Mouse (Mus musculus) liver, postnatal 0 days (tissue): ENCODE data around the gene Hist1h3c.

ENCODE experiments used
- CTCF ChIP-seq: sonication (generic); IDR thresholded peaks from 2 replicates; pipeline ENCODE4 v1.5.1; 2016; ENCODE audit warnings: antibody characterized with exemption, low read depth
- EP300 ChIP-seq: IDR thresholded peaks from 2 replicates; pipeline ENCODE4 v1.6.1; 2016; ENCODE audit warnings: antibody characterized with exemption, low read depth, mild to moderate bottlenecking

GRCm38 (mm10) chr13:23702220-23702619 is 43.2 kb downstream of the Hist1h3c start:
- TF ChIP-seq CTCF (no peak), EP300 (no peak)
